Mouse (Mus musculus) E14TG2a.4 (cell line): ENCODE data around the gene Clcn2.

Experiments
- CTCF ChIP-seq: conservative IDR thresholded peaks from 2 replicates; pipeline ENCODE4 v1.5.1; 2014; ENCODE audit warnings: low read length
- POU5F1 ChIP-seq: IDR thresholded peaks from 2 replicates; pipeline ENCODE4 v1.6.1; 2014; ENCODE audit warnings: low read length, borderline replicate concordance

DNA sequence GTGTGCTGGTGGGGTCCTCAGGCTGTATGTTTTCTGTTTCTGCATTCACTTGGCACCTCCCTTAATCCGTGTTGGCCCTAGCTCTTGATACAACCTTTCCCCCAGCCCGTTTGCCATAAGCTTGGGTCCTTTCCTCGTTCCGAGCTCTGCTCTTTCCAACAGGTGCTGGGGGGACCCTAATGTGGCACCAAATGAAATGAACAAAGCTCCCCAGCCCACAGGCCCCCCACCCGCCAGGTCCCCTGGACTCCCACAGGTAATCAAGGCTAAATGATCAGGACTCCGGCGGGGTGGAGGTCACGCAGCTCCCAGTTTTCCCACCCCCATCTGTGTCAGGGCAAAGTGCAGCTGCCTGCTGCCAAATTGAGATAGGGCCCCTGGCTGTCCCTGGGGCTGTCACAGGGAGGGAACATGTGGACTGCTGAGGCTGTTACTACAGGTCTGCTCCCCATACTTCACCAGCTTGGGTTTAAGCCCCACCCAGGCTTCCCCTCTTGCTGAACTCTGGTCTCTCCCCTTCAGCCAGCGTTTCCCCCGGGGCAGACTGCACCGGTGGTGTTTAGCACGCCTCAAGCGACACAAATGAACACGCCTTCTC lies 43.7 kb downstream of the Clcn2 start:
- TF ChIP-seq CTCF = no peak
- TF ChIP-seq POU5F1 = no peak
